Comparison of ENCODE assay signal across 18 mouse cellular contexts in genomic region chr2:71623134-71623533, GRCm38 (mm10).
DNase-seq lines count a peak whose midpoint lies in the region; ATAC-seq and TF ChIP-seq lines count a peak whose summit lies in the region.
"Had no signal": no experiment of that assay in that cellular context is flagged by ENCODE, and none has a peak within 500 bp of the region (broad histone marks: within the 10 kb centered on the region; RNA-seq: fewer than 3 reads in every experiment).

No protein-coding gene starts in this region.

- no peak for TF ChIP-seq CTCF in kidney, adult 2 months (conservative IDR thresholded peaks at IDR 0.05; ENCODE audit: insufficient read depth, insufficient read length, low read depth, low read length)

- H3K9ac ChIP-seq in kidney, embryonic 16.5 days (replicated peaks; ENCODE audit: low read length): no peak overlapping the region
- H3K9ac ChIP-seq: hindbrain, embryonic 12.5 days; intestine, embryonic 15.5 days; midbrain, embryonic 13.5 days had no signal

- 0 out of 2 replicates have a peak, but pooled peaks cover 7% of the 10 kb centered on the region for H3K4me1 ChIP-seq in kidney, adult 2 months (ENCODE audit: control insufficient read depth, insufficient read depth, low read length)
- H3K4me1 ChIP-seq in kidney, embryonic 16.5 days (ENCODE audit: insufficient read depth, low read length): peaks cover 25% of the 10 kb centered on the region

- ATAC-seq in kidney, embryonic 16.5 days (ENCODE audit: low FRiP score, low TSS enrichment): peak; percentile 69; the same call in 1 of the 2 replicates
- no peak for ATAC-seq in megakaryocyte progenitor cell, adult 5-6 weeks (replicated peaks; ENCODE audit: poor library complexity)
- ATAC-seq: activated CD4-positive, CD25-positive, alpha-beta regulatory T cell, adult 4 months; intestine, embryonic 15.5 days; midbrain, embryonic 13.5 days had no signal

- H3K4me3 ChIP-seq in kidney, adult 2 months (ENCODE audit: insufficient read depth, low read depth, low read length): no peak overlapping the region
- no peak overlapping the region for H3K4me3 ChIP-seq in kidney, embryonic 16.5 days (ENCODE audit: low read length)
- H3K4me3 ChIP-seq: erythroblast, embryonic 14.5 days; hindbrain, embryonic 12.5 days; intestine, embryonic 15.5 days; layer of hippocampus, adult 2 months; midbrain, embryonic 13.5 days had no signal

- H3K36me3 ChIP-seq in kidney, adult 2 months (ENCODE audit: control insufficient read depth, insufficient read depth, low read length): no peaks in the 10 kb centered on the region
- no peaks in the 10 kb centered on the region for H3K36me3 ChIP-seq in kidney, embryonic 16.5 days (ENCODE audit: insufficient read depth, low read length)
- H3K36me3 ChIP-seq: hindbrain, embryonic 12.5 days; intestine, embryonic 15.5 days; midbrain, embryonic 13.5 days had no signal

- 42% methylated on average over 2 of the region's 2 CpGs for WGBS in kidney, adult 2 months
- WGBS in kidney, embryonic 16.5 days: 46% methylated on average over 2 of the region's 2 CpGs

- no peaks in the 10 kb centered on the region for H3K27me3 ChIP-seq in kidney, adult 2 months (replicated peaks; ENCODE audit: control insufficient read depth, insufficient read depth, low read length)
- H3K27me3 ChIP-seq in kidney, embryonic 16.5 days (ENCODE audit: insufficient read depth, low read length): no peaks in the 10 kb centered on the region
- H3K27me3 ChIP-seq: intestine, embryonic 15.5 days had no signal

- H3K9me3 ChIP-seq in kidney, embryonic 16.5 days (ENCODE audit: low read length): no peaks in the 10 kb centered on the region
- H3K9me3 ChIP-seq: hindbrain, embryonic 12.5 days; intestine, embryonic 15.5 days; midbrain, embryonic 13.5 days had no signal

- no peak overlapping the region for H3K27ac ChIP-seq in kidney, adult 2 months (ENCODE audit: insufficient read depth, low read depth, low read length)
- peak overlapping the region; percentile 76 for H3K27ac ChIP-seq in kidney, embryonic 16.5 days (ENCODE audit: low read length)
- H3K27ac ChIP-seq: hindbrain, embryonic 12.5 days; intestine, embryonic 15.5 days; midbrain, embryonic 13.5 days had no signal

- no peak for TF ChIP-seq POLR2A in kidney, adult 2 months (IDR thresholded peaks at IDR 0.05; ENCODE audit: low read depth, low read length)

- H3K4me2 ChIP-seq in kidney, embryonic 16.5 days (replicated peaks; ENCODE audit: low read depth, low read length): no peak overlapping the region
- H3K4me2 ChIP-seq: hindbrain, embryonic 12.5 days; intestine, embryonic 15.5 days; midbrain, embryonic 13.5 days had no signal

- peak; percentile 42 for DNase-seq in kidney, adult 2 months
- DNase-seq in kidney, adult 11 months: no peak
- peak; percentile 28 for DNase-seq in lung, postnatal 10 days
- DNase-seq in lung, postnatal 36 days: no peak
- DNase-seq in thymus, postnatal 36 days: no peak
- DNase-seq: adrenal gland, postnatal 25 days; cerebellum, adult 9-11 months; embryo, embryonic 11 days; gastrocnemius, postnatal 14 days; right cerebral cortex, postnatal 14 days had no signal

Comparison
In these comparisons a context has a peak if more than half of its experiments do, and no peak if none do; other contexts are left out.
1. DNase-seq: peak in kidney, adult 2 months (single experiment) and lung, postnatal 10 days (single experiment); none in kidney, adult 11 months (single experiment), lung, postnatal 36 days (single experiment) and thymus, postnatal 36 days (0 of 2).